Mouse (Mus musculus): ENCODE results near the gene Bank1. TPM values are rescaled to one million over a fixed set of nuclear protein-coding genes. Genes with fewer than 3 reads are reported as not detected.

Gene Bank1
- polyA plus RNA-seq, 1 experiment from 2014 or later: 0.18 TPM

DNA sequence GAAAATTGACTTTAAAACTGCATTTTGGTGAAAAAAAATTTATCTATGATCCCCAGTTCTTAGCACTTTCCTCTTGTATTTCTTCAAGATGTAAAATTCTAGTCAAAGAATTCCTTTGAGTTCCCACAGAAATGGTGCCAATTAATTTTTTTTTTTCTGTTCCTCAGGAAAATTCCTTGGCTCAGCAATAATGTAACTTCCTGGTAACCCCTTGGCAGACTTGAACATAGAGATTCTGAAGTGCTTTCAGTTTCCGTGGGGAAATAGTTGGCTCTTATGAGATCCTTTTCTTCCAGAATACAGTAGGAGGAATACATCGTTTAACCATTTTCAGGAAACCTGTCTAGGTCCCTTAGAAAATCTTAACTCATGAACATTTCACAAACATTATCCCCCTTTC, 247.3 kb downstream of the Bank1 start:
- Histone ChIP-seq H3K27me3 (ENCODE audit: insufficient read depth, poor library complexity, severe bottlenecking) (no peaks in the 10 kb centered on the region), H3K9me3 (no peaks in the 10 kb centered on the region), H3K36me3 (no peaks in the 10 kb centered on the region), H3K27ac (no peak overlapping the region), H3K4me3 (no peak overlapping the region), H3K4me1 (replicated peaks) (no peaks in the 10 kb centered on the region)
- DNase-seq (ENCODE audit: low spot score): no peak
- WGBS: 88% methylated on average over 2 of the region's 2 CpGs

GRCm38 (mm10) chr3:136070394-136070793, 255.5 kb downstream of the Bank1 start:
- Histone ChIP-seq H3K27ac (no peak overlapping the region), H3K4me1 (replicated peaks) (no peaks in the 10 kb centered on the region), H3K9me3 (no peaks in the 10 kb centered on the region), H3K27me3 (ENCODE audit: insufficient read depth, poor library complexity, severe bottlenecking) (no peaks in the 10 kb centered on the region), H3K36me3 (no peaks in the 10 kb centered on the region), H3K4me3 (no peak overlapping the region)
- no peak for DNase-seq (ENCODE audit: low spot score)
- 93% methylated on average over 3 of the region's 3 CpGs for WGBS

DNA sequence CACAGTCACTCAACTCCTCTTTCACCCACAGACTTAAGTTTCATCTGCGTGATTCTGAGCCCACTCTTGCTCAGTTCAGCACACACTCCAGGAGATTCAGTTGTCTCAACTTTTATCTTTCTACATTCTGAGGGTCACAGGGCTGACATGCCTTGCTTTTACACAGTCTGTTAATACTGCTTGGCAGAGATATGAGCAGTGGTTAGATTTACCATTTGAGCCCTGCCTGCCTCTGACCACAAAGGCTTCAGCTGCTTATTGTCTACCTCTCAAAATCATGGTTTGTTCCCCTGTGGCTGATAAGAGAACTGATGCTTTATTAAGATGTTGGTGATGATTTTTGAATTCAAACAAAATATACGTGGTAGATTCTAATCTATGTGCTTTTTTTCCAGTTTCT, 264.0 kb downstream of the Bank1 start:
- 85% methylated on average over 2 of the region's 2 CpGs for WGBS
- no peaks in the 10 kb centered on the region for H3K9me3 ChIP-seq
- no peak overlapping the region for H3K4me3 ChIP-seq
- H3K36me3 ChIP-seq: no peaks in the 10 kb centered on the region
- H3K27me3 ChIP-seq (ENCODE audit: insufficient read depth, poor library complexity, severe bottlenecking): no peaks in the 10 kb centered on the region
- no peaks in the 10 kb centered on the region for H3K4me1 ChIP-seq (replicated peaks)
- DNase-seq (ENCODE audit: low spot score): no peak
- no peak overlapping the region for H3K27ac ChIP-seq

DNA sequence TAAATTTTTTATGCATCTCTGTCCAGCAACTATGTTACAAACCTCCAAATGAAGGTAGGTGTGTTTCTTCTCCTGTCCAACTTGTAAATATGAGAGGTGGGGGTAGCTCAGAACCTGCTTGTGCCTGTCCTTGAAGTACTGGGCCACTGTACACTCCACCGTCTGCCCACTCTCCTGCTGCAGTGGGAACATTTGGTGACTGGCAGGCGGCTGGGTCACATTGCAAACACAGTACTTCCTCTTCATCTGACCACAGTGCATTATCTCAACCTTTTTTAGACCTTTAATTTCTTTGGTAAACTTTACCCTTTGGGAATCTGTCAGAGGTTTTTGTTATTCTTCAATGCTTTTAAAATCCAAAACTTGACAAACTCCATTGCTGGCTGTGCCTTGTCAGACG, 275.2 kb downstream of the Bank1 start:
- H3K9me3 ChIP-seq: no peaks in the 10 kb centered on the region
- no peak for DNase-seq (ENCODE audit: low spot score)
- H3K27ac ChIP-seq: no peak overlapping the region
- no peak overlapping the region for H3K4me3 ChIP-seq
- WGBS: 84% methylated on average over 3 of the region's 3 CpGs
- no peaks in the 10 kb centered on the region for H3K4me1 ChIP-seq (replicated peaks)
- no peaks in the 10 kb centered on the region for H3K36me3 ChIP-seq
- H3K27me3 ChIP-seq (ENCODE audit: insufficient read depth, poor library complexity, severe bottlenecking): no peaks in the 10 kb centered on the region

- H3K27ac ChIP-seq: no peak overlapping the region
- no peak overlapping the region for H3K4me3 ChIP-seq
- H3K9me3 ChIP-seq: no peaks in the 10 kb centered on the region
- no peaks in the 10 kb centered on the region for H3K4me1 ChIP-seq (replicated peaks)
- no peaks in the 10 kb centered on the region for H3K27me3 ChIP-seq (ENCODE audit: insufficient read depth, poor library complexity, severe bottlenecking)
- WGBS: 92% methylated on average over 6 of the region's 6 CpGs
- no peaks in the 10 kb centered on the region for H3K36me3 ChIP-seq
- DNase-seq (ENCODE audit: low spot score): no peak
These were observed 275.7 kb downstream of the Bank1 start for GRCm38 (mm10) chr3:136050215-136050614.

- WGBS: 95% methylated on average over 4 of the region's 4 CpGs
- H3K27me3 ChIP-seq (ENCODE audit: insufficient read depth, poor library complexity, severe bottlenecking): no peaks in the 10 kb centered on the region
- no peaks in the 10 kb centered on the region for H3K4me1 ChIP-seq (replicated peaks)
- no peak overlapping the region for H3K4me3 ChIP-seq
- H3K27ac ChIP-seq: no peak overlapping the region
- no peaks in the 10 kb centered on the region for H3K36me3 ChIP-seq
- no peak for DNase-seq (ENCODE audit: low spot score)
- peaks cover 6% of the 10 kb centered on the region for H3K9me3 ChIP-seq
These were observed 277.8 kb downstream of the Bank1 start for GRCm38 (mm10) chr3:136048026-136048425.

DNA sequence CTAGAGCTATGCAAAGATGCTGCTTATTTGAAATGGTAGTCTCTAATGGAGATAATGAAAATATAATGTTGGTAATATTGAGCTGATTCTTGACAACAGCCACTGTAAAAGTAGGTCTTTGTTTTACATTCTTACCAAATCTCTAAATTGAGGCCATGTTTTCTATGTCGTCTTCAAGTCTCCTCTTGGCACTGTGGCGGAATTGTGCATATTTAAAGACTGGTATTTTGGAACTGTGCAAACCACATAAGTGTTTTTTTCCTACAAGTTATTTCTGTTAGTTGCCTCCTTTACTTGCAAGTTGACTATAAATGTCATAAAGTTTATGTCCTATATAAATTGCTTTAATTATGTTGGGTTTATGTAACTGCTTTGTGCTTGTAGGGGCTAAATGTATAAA, 280.5 kb downstream of the Bank1 start:
- no peak overlapping the region for H3K27ac ChIP-seq
- no peaks in the 10 kb centered on the region for H3K27me3 ChIP-seq (ENCODE audit: insufficient read depth, poor library complexity, severe bottlenecking)
- 88% methylated on average over 2 of the region's 2 CpGs for WGBS
- no peaks in the 10 kb centered on the region for H3K36me3 ChIP-seq
- H3K9me3 ChIP-seq: peaks cover 6% of the 10 kb centered on the region
- H3K4me1 ChIP-seq (replicated peaks): no peaks in the 10 kb centered on the region
- DNase-seq (ENCODE audit: low spot score): no peak
- H3K4me3 ChIP-seq: no peak overlapping the region

GRCm38 (mm10) chr3:136040041-136040440, 285.8 kb downstream of the Bank1 start:
- 0 out of 2 replicates have a peak, but pooled peaks cover 6% of the 10 kb centered on the region for H3K4me1 ChIP-seq (replicated peaks)
- no peak overlapping the region for H3K27ac ChIP-seq
- H3K9me3 ChIP-seq: peaks cover 6% of the 10 kb centered on the region
- H3K27me3 ChIP-seq (ENCODE audit: insufficient read depth, poor library complexity, severe bottlenecking): no peaks in the 10 kb centered on the region
- WGBS: 87% methylated on average over 2 of the region's 2 CpGs
- H3K4me3 ChIP-seq: no peak overlapping the region
- no peak for DNase-seq (ENCODE audit: low spot score)
- H3K36me3 ChIP-seq: no peaks in the 10 kb centered on the region

- Histone ChIP-seq H3K27me3 (ENCODE audit: insufficient read depth, poor library complexity, severe bottlenecking) (no peaks in the 10 kb centered on the region), H3K9me3 (peaks cover 6% of the 10 kb centered on the region), H3K4me1 (replicated peaks) (0 out of 2 replicates have a peak, but pooled peaks cover 6% of the 10 kb centered on the region), H3K36me3 (no peaks in the 10 kb centered on the region), H3K27ac (no peak overlapping the region), H3K4me3 (no peak overlapping the region)
- DNase-seq (ENCODE audit: low spot score): no peak
- WGBS: 93% methylated on average over 6 of the region's 6 CpGs
These were observed 286.4 kb downstream of the Bank1 start for GRCm38 (mm10) chr3:136039446-136039845.

DNA sequence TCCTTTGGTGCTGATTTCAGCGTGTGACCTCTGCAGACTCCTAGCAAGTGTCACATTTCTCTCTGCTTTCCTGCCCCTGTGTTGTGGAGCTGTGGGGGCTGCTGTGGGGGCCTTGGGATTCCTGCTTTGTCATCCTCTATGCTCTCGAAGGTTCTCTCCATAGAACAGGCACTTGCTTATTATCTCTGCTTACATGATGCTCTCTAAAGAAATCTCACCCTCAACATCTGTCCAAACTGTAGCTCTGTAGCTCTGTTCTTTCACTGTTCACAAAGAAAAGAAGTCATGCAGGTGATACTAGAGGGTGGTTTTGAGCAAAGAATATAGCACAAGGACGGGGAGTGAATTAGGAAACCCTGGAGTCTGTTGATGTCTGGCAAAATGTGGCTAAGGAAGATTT, 288.6 kb downstream of the Bank1 start:
- H3K36me3 ChIP-seq: no peaks in the 10 kb centered on the region
- DNase-seq (ENCODE audit: low spot score): no peak
- H3K4me1 ChIP-seq (replicated peaks): 0 out of 2 replicates have a peak, but pooled peaks cover 6% of the 10 kb centered on the region

DNA sequence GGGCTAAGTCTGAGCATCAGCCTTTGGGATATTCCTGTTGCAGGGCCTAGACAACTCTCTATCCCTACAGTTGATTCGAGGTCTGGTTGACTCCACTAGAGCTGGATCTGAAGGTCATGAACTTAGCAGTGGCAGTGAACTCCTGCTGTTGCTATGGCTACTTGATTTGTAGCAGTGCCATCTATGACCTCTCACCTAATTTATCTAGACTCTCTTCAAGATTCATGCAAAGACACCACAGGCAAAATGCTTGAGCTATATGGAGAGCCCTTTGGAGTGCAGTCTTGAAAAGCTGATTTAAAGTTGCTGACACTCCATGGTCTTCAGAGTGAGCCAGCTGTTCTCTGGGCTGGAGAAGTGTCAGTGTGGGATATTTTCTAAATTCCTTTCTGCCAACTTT, 290.1 kb downstream of the Bank1 start:
- no peak overlapping the region for H3K27ac ChIP-seq
- no peaks in the 10 kb centered on the region for H3K36me3 ChIP-seq
- no peaks in the 10 kb centered on the region for H3K27me3 ChIP-seq (ENCODE audit: insufficient read depth, poor library complexity, severe bottlenecking)
- no peak for DNase-seq (ENCODE audit: low spot score)
- no peaks in the 10 kb centered on the region for H3K9me3 ChIP-seq
- no peak overlapping the region for H3K4me3 ChIP-seq
- 0 out of 2 replicates have a peak, but pooled peaks cover 6% of the 10 kb centered on the region for H3K4me1 ChIP-seq (replicated peaks)
- 63% methylated on average over 1 of the region's 1 CpGs for whole genome bisulfite sequencing

More for the DNA sequence above, 288.6 kb downstream of the Bank1 start:
- H3K4me3 ChIP-seq: no peak overlapping the region
- H3K9me3 ChIP-seq: no peaks in the 10 kb centered on the region
- H3K27me3 ChIP-seq (ENCODE audit: insufficient read depth, poor library complexity, severe bottlenecking): no peaks in the 10 kb centered on the region
- 47% methylated on average over 3 of the region's 3 CpGs for WGBS
- no peak overlapping the region for H3K27ac ChIP-seq

DNA sequence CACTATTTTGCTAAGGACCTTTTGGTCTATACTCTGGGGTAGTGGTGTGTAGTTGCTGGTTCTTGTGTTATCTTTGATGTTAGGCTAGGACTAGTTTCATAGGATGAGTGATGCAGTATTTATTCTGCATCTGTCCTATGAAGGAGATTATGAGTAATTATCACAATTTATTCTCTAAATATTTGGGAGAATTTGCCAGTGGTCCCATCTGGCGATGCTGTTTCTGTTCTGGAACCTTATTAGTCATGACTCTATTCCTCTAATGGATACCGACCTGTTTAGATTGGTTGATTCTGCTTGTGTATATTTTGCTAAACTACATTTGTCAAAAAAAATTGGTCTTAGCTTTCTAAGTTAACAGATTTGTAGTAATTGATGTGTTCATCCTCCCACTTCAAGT, 301.0 kb downstream of the Bank1 start:
- Histone ChIP-seq H3K9me3 (no peaks in the 10 kb centered on the region), H3K27me3 (ENCODE audit: insufficient read depth, poor library complexity, severe bottlenecking) (no peaks in the 10 kb centered on the region), H3K27ac (no peak overlapping the region), H3K4me3 (no peak overlapping the region), H3K4me1 (replicated peaks) (no peaks in the 10 kb centered on the region), H3K36me3 (no peaks in the 10 kb centered on the region)
- DNase-seq (ENCODE audit: low spot score): no peak
- 92% methylated on average over 2 of the region's 2 CpGs for WGBS

DNA sequence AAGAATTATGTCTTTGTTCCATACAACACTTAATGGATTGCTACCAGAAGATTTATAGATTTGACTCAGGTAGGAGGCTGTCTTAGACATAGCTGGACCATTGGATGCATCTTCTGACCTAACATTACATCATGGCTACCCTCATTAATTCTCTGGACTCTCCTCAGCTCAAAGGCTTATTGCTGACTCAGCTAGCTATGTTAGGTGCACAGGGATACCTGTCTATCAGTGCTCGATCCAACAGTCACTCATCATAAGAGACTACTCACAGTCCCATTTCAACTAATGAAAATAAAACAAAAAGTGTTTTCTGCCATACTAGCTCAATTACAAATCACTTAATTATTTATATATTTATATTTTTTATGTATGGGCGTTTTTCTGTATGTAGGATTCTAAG, 308.3 kb downstream of the Bank1 start:
- H3K27me3 ChIP-seq (ENCODE audit: insufficient read depth, poor library complexity, severe bottlenecking): no peaks in the 10 kb centered on the region
- DNase-seq (ENCODE audit: low spot score): no peak
- H3K36me3 ChIP-seq: no peaks in the 10 kb centered on the region
- H3K4me3 ChIP-seq: no peak overlapping the region
- no peak overlapping the region for H3K27ac ChIP-seq
- 90% methylated on average over 2 of the region's 2 CpGs for WGBS
- no peaks in the 10 kb centered on the region for H3K4me1 ChIP-seq (replicated peaks)
- no peaks in the 10 kb centered on the region for H3K9me3 ChIP-seq

DNA sequence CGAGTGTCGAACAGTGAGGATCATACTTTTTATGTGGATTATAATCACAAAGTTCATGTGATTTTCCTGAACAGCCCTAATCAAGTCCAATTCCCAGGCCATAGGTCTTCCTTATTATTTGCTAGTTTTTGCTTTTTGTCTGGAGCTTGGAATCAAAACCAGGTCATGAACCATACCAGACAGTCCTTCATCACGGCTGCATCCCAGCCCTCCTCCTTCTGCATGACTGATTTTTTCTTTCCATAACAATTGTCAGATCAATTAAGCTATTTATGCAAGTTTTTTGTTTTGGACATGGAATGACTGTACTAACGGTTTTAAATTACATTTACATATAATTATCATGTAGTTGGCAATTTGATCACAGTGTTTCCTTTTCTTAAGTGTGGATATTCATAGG, 315.2 kb downstream of the Bank1 start:
- WGBS: 86% methylated on average over 4 of the region's 4 CpGs
- DNase-seq (ENCODE audit: low spot score): no peak
- H3K27ac ChIP-seq: no peak overlapping the region
- no peaks in the 10 kb centered on the region for H3K9me3 ChIP-seq
- no peaks in the 10 kb centered on the region for H3K36me3 ChIP-seq
- no peak overlapping the region for H3K4me3 ChIP-seq
- no peaks in the 10 kb centered on the region for H3K27me3 ChIP-seq (ENCODE audit: insufficient read depth, poor library complexity, severe bottlenecking)
- 0 out of 2 replicates have a peak, but pooled peaks cover 9% of the 10 kb centered on the region for H3K4me1 ChIP-seq (replicated peaks)
